In genomic region chr6:32348996-32349395, GRCm38 (mm10) we compare ENCODE assay signal across 23 mouse cellular contexts.
"Had no signal": no experiment of that assay in that cellular context is flagged by ENCODE, and none has a peak within 500 bp of the region (broad histone marks: within the 10 kb centered on the region; RNA-seq: fewer than 3 reads in every experiment).

No protein-coding gene starts in this region.

- H3K9ac ChIP-seq: forebrain, embryonic 15.5 days; forebrain, postnatal 0 days; heart, embryonic 13.5 days; heart, embryonic 15.5 days; hindbrain, embryonic 13.5 days; hindbrain, embryonic 15.5 days; kidney, embryonic 15.5 days; limb, embryonic 13.5 days; limb, embryonic 15.5 days; liver, embryonic 12.5 days had no signal

- H3K9me3 ChIP-seq: forebrain, embryonic 15.5 days; heart, embryonic 10.5 days; heart, embryonic 13.5 days; heart, embryonic 15.5 days; hindbrain, embryonic 13.5 days; hindbrain, embryonic 15.5 days; kidney, embryonic 15.5 days; limb, embryonic 13.5 days; limb, embryonic 15.5 days; liver, embryonic 12.5 days had no signal

- DNase-seq: forebrain, postnatal 0 days; gastrocnemius, postnatal 14 days; gastrocnemius, postnatal 36 days; heart, adult 18-20 months; kidney, adult 11 months; kidney, adult 8-10 months; kidney, postnatal 36 days; layer of hippocampus, adult 9-11 months; layer of hippocampus, postnatal 36 days; left cerebral cortex, postnatal 4 days had no signal

- H3K36me3 ChIP-seq: forebrain, embryonic 15.5 days; heart, embryonic 10.5 days; heart, embryonic 13.5 days; heart, embryonic 15.5 days; hindbrain, embryonic 13.5 days; hindbrain, embryonic 15.5 days; kidney, embryonic 15.5 days; limb, embryonic 13.5 days; limb, embryonic 15.5 days; liver, embryonic 12.5 days had no signal

- H3K4me3 ChIP-seq: forebrain, embryonic 15.5 days; heart, embryonic 10.5 days; heart, embryonic 13.5 days; heart, embryonic 15.5 days; hindbrain, embryonic 13.5 days; hindbrain, embryonic 15.5 days; kidney, embryonic 15.5 days; limb, embryonic 13.5 days; limb, embryonic 15.5 days; liver, embryonic 12.5 days had no signal

- H3K27me3 ChIP-seq: forebrain, embryonic 15.5 days; heart, embryonic 13.5 days; heart, embryonic 15.5 days; hindbrain, embryonic 13.5 days; hindbrain, embryonic 15.5 days; kidney, embryonic 15.5 days; limb, embryonic 15.5 days; liver, embryonic 12.5 days had no signal

- H3K4me2 ChIP-seq: forebrain, embryonic 15.5 days; heart, embryonic 13.5 days; heart, embryonic 15.5 days; hindbrain, embryonic 13.5 days; hindbrain, embryonic 15.5 days; kidney, embryonic 15.5 days; limb, embryonic 13.5 days; limb, embryonic 15.5 days; liver, embryonic 12.5 days had no signal

- H3K27ac ChIP-seq: forebrain, embryonic 15.5 days; heart, embryonic 10.5 days; heart, embryonic 13.5 days; heart, embryonic 15.5 days; hindbrain, embryonic 15.5 days; hindbrain, postnatal 0 days; kidney, embryonic 15.5 days; kidney, postnatal 0 days; limb, embryonic 13.5 days; limb, embryonic 15.5 days; liver, embryonic 12.5 days had no signal

- H3K4me1 ChIP-seq: kidney, embryonic 15.5 days; liver, embryonic 12.5 days had no signal

- ATAC-seq: forebrain, embryonic 15.5 days; hindbrain, postnatal 0 days; intestine, embryonic 16.5 days; liver, embryonic 12.5 days had no signal
